Mouse (Mus musculus) brain, embryonic 18.5 days (tissue): ENCODE data around the gene Mup10.
"Not testable (repeated sequence)": the region's sequence is repeated elsewhere in the genome, so short reads cannot be mapped to it uniquely, and the experiment has no call there.

ENCODE experiments used
- DNase-seq: peaks from one replicate; pipeline ENCODE4 v3.0.0-alpha.2; 2012; ENCODE audit warnings: low read depth, low spot score

Gene Mup10

DNA sequence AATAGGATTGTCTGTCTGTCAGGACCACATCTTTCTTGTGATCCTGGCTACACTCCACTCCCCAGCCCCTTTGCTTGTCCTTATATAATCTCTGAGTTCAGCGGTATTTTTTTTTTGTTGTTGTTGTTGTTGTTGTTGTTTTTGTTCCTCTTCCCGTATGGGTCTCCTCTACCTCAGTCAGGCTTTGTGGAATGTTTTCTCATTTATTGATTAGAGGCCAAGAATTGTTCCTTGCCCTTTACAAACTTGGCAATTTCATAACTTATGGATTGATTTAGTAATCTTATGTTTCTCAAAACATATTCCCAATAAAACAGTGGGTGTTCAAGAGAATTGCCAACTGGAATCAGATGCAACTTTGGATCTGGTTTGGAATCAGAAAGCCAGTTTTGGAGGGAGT, at the start of gene Mup10:
TSS of gene Mup10 (minus strand) at position 101 of the 400 bp plus-strand sequence.
- DNase-seq = not testable (repeated sequence)
